Mouse (Mus musculus): ENCODE data around the gene Arrb2. TPM values are rescaled to one million over a fixed set of nuclear protein-coding genes. Genes with fewer than 3 reads are reported as not detected.

Gene Arrb2
- total and polyA plus RNA-seq, 2 experiments from 2014 or later, result 44.9 to 74.4 TPM

GRCm38 (mm10) chr11:70443964-70444363 lies 11.5 kb downstream of the Arrb2 start:
- Histone ChIP-seq H3K4me2 (ENCODE audit: low read depth) (no peak overlapping the region), H3K9me3 (ENCODE audit: low read length) (no peaks in the 10 kb centered on the region), H3K27me3 (ENCODE audit: insufficient read depth, low read length) (no peaks in the 10 kb centered on the region), H3K9ac (no peak overlapping the region), H3K36me3 (ENCODE audit: insufficient read depth) (peaks cover 19% of the 10 kb centered on the region), H3K4me1 (ENCODE audit: insufficient read depth) (no peaks in the 10 kb centered on the region), H3K4me3 (ENCODE audit: low read depth, low read length) (no peak overlapping the region), H3K27ac (ENCODE audit: low read depth, low read length) (no peak overlapping the region)
- DNase-seq, result no peak
- 85% methylated on average over 3 of the region's 3 CpGs for WGBS
- TF ChIP-seq CTCF (IDR thresholded peaks at IDR 0.05; ENCODE audit: low read depth), result no peak
- no peak for ATAC-seq

- no peaks in the 10 kb centered on the region for H3K27me3 ChIP-seq (ENCODE audit: insufficient read depth, low read length)
- TF ChIP-seq CTCF (IDR thresholded peaks at IDR 0.05; ENCODE audit: low read depth), result no peak
- ATAC-seq (no peak), DNase-seq (no peak)
- no peak overlapping the region for H3K4me3 ChIP-seq (ENCODE audit: low read depth, low read length)
- no peaks in the 10 kb centered on the region for H3K4me1 ChIP-seq (ENCODE audit: insufficient read depth)
- peaks cover 12% of the 10 kb centered on the region for H3K36me3 ChIP-seq (ENCODE audit: insufficient read depth)
- no peak overlapping the region for H3K9ac ChIP-seq
- H3K4me2 ChIP-seq (ENCODE audit: low read depth), result no peak overlapping the region
- H3K27ac ChIP-seq (ENCODE audit: low read depth, low read length), result no peak overlapping the region
- no peaks in the 10 kb centered on the region for H3K9me3 ChIP-seq (ENCODE audit: low read length)
- WGBS, result 83% methylated on average over 6 of the region's 6 CpGs
Measured at GRCm38 (mm10) chr11:70444667-70445066, 12.2 kb downstream of the Arrb2 start.

- no peaks in the 10 kb centered on the region for H3K27me3 ChIP-seq (ENCODE audit: insufficient read depth, low read length)
- TF ChIP-seq CTCF (IDR thresholded peaks at IDR 0.05; ENCODE audit: low read depth), result no peak
- ATAC-seq (no peak), DNase-seq (no peak)
- H3K9ac ChIP-seq, result no peak overlapping the region
- no peak overlapping the region for H3K4me3 ChIP-seq (ENCODE audit: low read depth, low read length)
- no peaks in the 10 kb centered on the region for H3K9me3 ChIP-seq (ENCODE audit: low read length)
- no peak overlapping the region for H3K4me2 ChIP-seq (ENCODE audit: low read depth)
- no peak overlapping the region for H3K27ac ChIP-seq (ENCODE audit: low read depth, low read length)
- H3K4me1 ChIP-seq (ENCODE audit: insufficient read depth), result no peaks in the 10 kb centered on the region
- 55% methylated on average over 3 of the region's 3 CpGs for WGBS
- no peaks in the 10 kb centered on the region; the same call in 1 of the 2 replicates for H3K36me3 ChIP-seq (ENCODE audit: insufficient read depth)
Measured at GRCm38 (mm10) chr11:70446756-70447155, 14.3 kb downstream of the Arrb2 start.

GRCm38 (mm10) chr11:70447373-70447772 lies 14.9 kb downstream of the Arrb2 start:
- TF ChIP-seq CTCF (IDR thresholded peaks at IDR 0.05; ENCODE audit: low read depth), result no peak
- ATAC-seq, result no peak
- H3K27ac ChIP-seq (ENCODE audit: low read depth, low read length), result no peak overlapping the region
- H3K9me3 ChIP-seq (ENCODE audit: low read length), result no peaks in the 10 kb centered on the region
- H3K9ac ChIP-seq, result no peak overlapping the region
- no peaks in the 10 kb centered on the region for H3K27me3 ChIP-seq (ENCODE audit: insufficient read depth, low read length)
- H3K4me3 ChIP-seq (ENCODE audit: low read depth, low read length), result no peak overlapping the region
- no peak for DNase-seq
- 95% methylated on average over 1 of the region's 1 CpGs for WGBS
- H3K36me3 ChIP-seq (ENCODE audit: insufficient read depth), result no peaks in the 10 kb centered on the region
- H3K4me1 ChIP-seq (ENCODE audit: insufficient read depth), result 0 out of 2 replicates have a peak, but pooled peaks cover 1% of the 10 kb centered on the region
- H3K4me2 ChIP-seq (ENCODE audit: low read depth), result no peak overlapping the region

DNA sequence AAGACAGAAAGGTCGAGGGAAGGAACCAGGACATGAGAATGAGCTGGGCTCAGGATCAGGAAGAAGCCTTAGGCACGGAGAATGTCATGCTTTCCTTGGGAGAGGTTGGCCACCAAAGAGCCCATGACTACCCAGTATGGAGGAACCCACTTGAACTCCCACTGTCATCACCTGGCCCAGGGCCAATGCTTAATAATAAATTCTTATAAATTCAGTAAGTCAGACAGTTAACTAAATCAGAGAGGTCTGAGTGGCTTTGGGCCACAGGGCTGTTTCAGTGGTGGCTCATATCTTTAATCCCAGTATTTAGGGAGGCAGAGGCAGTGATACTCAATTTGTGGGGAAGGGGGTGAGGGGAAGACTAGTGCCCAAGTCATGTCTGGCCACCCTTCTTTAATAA lies 18.5 kb downstream of the Arrb2 start:
- Histone ChIP-seq H3K4me1 (ENCODE audit: insufficient read depth) (peaks cover 9% of the 10 kb centered on the region; the same call in 1 of the 2 replicates), H3K36me3 (ENCODE audit: insufficient read depth) (no peaks in the 10 kb centered on the region), H3K4me2 (ENCODE audit: low read depth) (no peak overlapping the region), H3K9ac (no peak overlapping the region), H3K27ac (ENCODE audit: low read depth, low read length) (no peak overlapping the region), H3K9me3 (ENCODE audit: low read length) (no peaks in the 10 kb centered on the region), H3K27me3 (ENCODE audit: insufficient read depth, low read length) (no peaks in the 10 kb centered on the region), H3K4me3 (ENCODE audit: low read depth, low read length) (no peak overlapping the region)
- no peak for TF ChIP-seq CTCF (IDR thresholded peaks at IDR 0.05; ENCODE audit: low read depth)
- WGBS, result 81% methylated on average over 2 of the region's 2 CpGs
- DNase-seq (no peak), ATAC-seq (no peak)

- peak within 1 kb of the TSS; percentile 73 for H3K9ac ChIP-seq
- no peaks in the 10 kb centered on the region for H3K27me3 ChIP-seq (ENCODE audit: insufficient read depth, low read length)
- peak; percentile 94 for TF ChIP-seq CTCF (IDR thresholded peaks at IDR 0.05; ENCODE audit: low read depth)
- H3K4me3 ChIP-seq (ENCODE audit: low read depth, low read length), result peak within 1 kb of the TSS; percentile 83
- H3K27ac ChIP-seq (ENCODE audit: low read depth, low read length), result peak within 1 kb of the TSS; percentile 98
- ATAC-seq (peak; percentile 96), DNase-seq (peak; percentile 96)
- H3K4me2 ChIP-seq (ENCODE audit: low read depth), result peak within 1 kb of the TSS; percentile 60
- no peaks in the 10 kb centered on the region for H3K36me3 ChIP-seq (ENCODE audit: insufficient read depth)
- under 1% methylated on average over 46 of the region's 46 CpGs for WGBS
- no peaks in the 10 kb centered on the region for H3K9me3 ChIP-seq (ENCODE audit: low read length)
- peaks cover 9% of the 10 kb centered on the region; the same call in 1 of the 2 replicates for H3K4me1 ChIP-seq (ENCODE audit: insufficient read depth)
Measured at GRCm38 (mm10) chr11:70451797-70452498, 19.5 kb downstream of the Arrb2 start, which contains the start of gene Med11. TSS of gene Med11 (plus strand) at chr11:70451919.

- Histone ChIP-seq H3K4me3 (ENCODE audit: low read depth, low read length) (no peak overlapping the region), H3K9ac (no peak overlapping the region), H3K4me1 (ENCODE audit: insufficient read depth) (peaks cover 9% of the 10 kb centered on the region; the same call in 1 of the 2 replicates), H3K27ac (ENCODE audit: low read depth, low read length) (no peak overlapping the region), H3K27me3 (ENCODE audit: insufficient read depth, low read length) (peaks cover under 1% of the 10 kb centered on the region), H3K9me3 (ENCODE audit: low read length) (no peaks in the 10 kb centered on the region), H3K36me3 (ENCODE audit: insufficient read depth) (no peaks in the 10 kb centered on the region), H3K4me2 (ENCODE audit: low read depth) (peak overlapping the region; percentile 60; the same call in 1 of the 2 replicates)
- ATAC-seq, result no peak
- WGBS, result 92% methylated on average over 9 of the region's 9 CpGs
- no peak for DNase-seq
- TF ChIP-seq CTCF (IDR thresholded peaks at IDR 0.05; ENCODE audit: low read depth), result no peak
Measured at GRCm38 (mm10) chr11:70453261-70454044, 21.0 kb downstream of the Arrb2 start.
